Mouse (Mus musculus) lung, postnatal 0 days (tissue): Measurements from ENCODE around the gene Nek7.
A peak's percentile ranks its signal among the peaks of the same experiment; 100 is the strongest.

Source experiments
- CTCF ChIP-seq: IDR thresholded peaks from 2 replicates; pipeline ENCODE4 v1.5.1; 2016; ENCODE audit warnings: antibody characterized with exemption, mild to moderate bottlenecking
- EP300 ChIP-seq: IDR thresholded peaks from 2 replicates; pipeline ENCODE4 v1.6.1; 2016; ENCODE audit warnings: antibody characterized with exemption, mild to moderate bottlenecking, control low read depth

DNA sequence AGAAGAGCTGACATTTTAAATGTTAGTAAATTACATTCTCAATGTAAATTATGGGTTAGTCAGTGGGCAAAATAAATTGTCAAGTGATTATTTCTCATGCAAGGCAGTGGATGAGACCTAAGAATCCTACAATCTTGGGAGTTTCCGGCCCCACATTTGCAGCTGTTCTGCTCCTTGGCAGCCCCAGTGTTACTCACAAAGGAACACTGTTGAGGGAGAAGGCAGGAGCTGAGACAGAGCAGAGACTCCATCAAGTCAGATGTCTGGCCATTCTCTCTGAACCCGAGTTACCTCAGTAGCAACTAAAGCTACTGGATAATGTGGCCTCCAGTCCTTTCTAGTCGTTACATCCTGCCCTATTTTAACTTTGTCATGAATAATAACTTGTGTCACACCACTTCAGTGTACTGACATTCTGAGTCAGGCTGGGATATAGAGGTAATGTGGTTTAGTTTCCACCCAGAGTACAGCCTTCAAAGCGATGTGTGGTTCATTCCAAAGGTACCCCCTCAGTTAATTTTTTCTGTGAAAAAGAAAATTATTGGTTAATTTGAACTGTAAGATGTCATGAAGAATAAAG lies 23.7 kb downstream of the Nek7 start:
- TF ChIP-seq CTCF (no peak), EP300 (0 out of 2 replicates have a peak, but pooled peaks have one; percentile 20)
